Mouse (Mus musculus): ENCODE results near the gene Tspan5.
A peak's percentile ranks its signal among the peaks of the same experiment; 100 is the strongest.

Tspan5 gene

GRCm38 (mm10) chr3:138744030-138744774 is 2.2 kb downstream of the Tspan5 start:
- DNase-seq (ENCODE audit: low spot score) = no peak

DNA sequence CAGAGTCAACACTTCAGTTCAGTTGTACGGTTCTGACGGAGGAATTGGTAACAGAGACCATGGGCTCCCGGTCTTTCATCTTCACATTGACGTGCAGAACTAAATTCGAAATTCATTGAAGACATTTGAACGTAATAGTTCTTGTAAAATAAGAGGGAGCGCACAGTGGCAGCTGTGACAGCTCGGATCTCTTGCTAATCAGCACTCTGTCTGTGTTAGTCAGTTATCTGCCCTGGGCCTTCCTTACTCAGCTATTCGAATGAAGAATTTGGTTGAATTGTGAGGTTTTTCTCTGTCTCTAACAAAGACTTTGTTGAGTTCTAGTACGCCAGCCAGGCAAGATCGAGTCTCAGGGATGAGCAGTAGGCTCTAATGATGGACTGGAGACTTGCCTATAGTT is 3.1 kb downstream of the Tspan5 start:
- DNase-seq (ENCODE audit: low spot score) = no peak

- DNase-seq (ENCODE audit: low spot score) = peak; percentile 41
Measured at GRCm38 (mm10) chr3:138745596-138745995, 3.6 kb downstream of the Tspan5 start.

DNA sequence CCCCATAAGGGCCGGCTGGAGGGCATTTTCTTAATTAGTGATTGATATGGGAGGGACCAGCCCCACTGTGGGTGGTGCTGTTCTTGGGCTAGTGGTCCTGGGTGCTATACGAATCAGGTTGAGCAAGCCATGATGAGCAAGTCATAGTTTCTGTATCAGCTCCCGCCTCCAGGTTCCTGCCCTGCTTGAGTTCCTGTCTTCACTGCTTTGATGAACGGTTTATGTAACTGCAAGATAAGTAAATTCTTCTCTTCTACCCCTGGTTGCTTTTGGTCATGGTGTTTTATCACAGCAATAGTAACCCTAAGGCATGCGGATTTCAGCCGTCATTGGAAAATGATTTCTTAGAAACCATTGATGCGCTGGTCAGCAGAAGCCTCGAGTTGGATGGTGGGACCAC is 4.6 kb downstream of the Tspan5 start:
- no peak for DNase-seq (ENCODE audit: low spot score)

DNA sequence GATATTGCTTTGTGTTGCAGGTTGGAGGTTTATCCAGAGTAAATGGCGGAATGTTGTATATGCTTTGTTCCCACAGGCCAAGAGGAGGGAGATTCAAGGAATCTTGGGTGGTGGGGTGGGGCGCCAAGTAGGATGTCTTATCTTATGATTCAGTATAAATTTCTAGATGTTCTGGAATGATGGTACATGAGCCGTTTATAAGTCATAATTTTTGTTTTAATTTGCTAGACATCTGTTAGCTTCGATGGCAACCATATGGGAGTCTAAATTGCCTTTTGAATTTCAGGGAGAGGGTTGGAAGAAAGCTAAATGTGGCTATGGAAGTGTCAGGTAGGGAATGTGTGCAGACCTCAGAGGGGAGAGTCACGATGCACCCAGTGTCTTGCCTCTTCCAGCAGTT is 5.0 kb downstream of the Tspan5 start:
- no peak for DNase-seq (ENCODE audit: low spot score)

DNA sequence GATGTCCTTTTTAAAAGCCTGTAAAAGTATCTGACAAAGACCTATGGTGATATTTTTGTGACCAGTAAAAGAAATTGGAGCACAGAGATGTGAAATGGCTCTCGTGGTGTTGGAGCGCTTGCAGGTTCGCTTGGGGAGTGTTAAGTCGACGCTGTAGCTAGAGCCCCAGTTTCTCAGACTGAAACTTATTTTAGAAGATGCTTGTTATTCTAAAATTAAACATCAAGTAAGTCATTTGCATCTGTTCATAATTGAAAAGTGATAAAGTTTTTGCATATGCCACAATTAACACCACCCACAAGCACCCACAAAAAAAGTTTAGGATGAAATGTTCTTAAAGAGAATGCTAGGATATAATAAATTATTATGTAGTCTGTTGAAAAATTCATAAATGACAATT is 6.0 kb downstream of the Tspan5 start:
- DNase-seq (ENCODE audit: low spot score) = no peak

GRCm38 (mm10) chr3:138749645-138750044 is 7.7 kb downstream of the Tspan5 start:
- DNase-seq (ENCODE audit: low spot score) = no peak

DNA sequence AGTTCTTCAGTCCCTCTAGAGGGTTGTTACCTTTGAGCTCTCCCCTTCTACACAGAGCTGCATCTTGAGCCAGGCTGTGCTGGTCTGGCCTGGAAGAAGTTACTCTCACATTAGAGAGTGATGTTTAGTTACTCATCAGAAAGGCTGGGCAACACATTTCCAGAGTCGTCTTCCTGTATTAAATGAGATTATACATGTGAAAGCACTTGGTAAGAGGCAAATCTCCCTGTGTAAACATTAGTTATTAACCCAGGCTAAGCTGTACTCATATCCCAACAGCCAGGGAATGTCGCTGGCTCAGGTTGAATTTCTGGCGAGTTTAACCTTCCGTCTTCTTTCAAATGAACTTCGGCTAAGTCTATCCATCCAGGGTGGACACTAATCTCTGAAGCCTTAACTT is 9.3 kb downstream of the Tspan5 start:
- DNase-seq (ENCODE audit: low spot score) = no peak

GRCm38 (mm10) chr3:138752056-138752455 is 10.1 kb downstream of the Tspan5 start:
- no peak for DNase-seq (ENCODE audit: low spot score)

GRCm38 (mm10) chr3:138752769-138753168 is 10.8 kb downstream of the Tspan5 start:
- DNase-seq (ENCODE audit: low spot score) = no peak

DNA sequence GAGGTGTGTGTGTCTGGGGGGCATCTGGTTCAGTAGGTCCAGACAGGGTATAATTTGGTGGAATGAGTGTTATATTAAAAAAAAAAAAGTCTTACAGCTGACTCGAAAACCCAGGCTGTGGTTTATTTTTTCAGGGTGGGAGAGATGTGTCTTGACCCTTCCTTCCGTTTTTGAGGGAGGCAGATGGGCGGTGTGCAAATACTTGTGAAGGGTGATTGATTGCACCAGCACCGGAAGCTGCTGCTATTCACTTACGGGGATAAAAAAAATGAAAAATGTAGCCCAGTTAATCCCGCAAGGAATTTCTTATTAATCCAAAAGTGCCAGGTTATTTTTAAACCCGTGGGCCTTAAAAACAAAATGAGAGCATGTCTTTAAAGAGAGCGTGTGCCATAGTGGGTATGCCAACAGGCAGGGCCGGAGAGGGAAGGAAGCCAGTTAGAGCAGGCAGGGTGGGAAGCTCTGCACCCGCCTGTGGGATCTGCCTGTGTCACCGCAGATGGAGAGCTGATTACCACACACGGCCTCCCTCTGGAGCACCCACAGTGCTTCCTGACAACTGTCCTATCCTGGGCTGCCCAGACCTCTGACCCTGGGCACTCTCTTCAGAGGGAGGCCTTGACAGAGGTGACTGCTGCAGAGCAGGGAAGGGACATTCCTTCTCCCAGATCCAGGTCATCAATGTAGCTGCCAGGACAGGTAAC is 11.3 kb downstream of the Tspan5 start:
- no peak for DNase-seq (ENCODE audit: low spot score)

DNA sequence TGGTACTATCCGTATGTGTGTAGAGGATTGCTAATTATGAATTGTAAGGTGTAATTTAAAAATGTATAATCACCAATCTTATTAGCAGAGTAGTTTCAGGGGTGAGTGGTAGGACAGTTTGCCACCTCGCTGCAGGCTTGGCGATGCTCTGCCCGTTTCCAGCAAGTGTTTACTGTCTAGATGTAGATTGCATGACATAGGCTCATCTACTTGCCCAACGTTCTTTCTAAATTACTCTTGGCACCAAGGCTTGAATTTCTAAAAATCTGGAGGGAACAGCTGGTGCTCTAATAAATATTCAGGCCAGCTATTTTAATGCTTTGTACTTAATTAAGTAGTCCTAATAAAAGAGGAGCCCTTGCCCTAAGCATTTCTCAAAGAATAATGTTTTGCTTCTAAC is 12.3 kb downstream of the Tspan5 start:
- DNase-seq (ENCODE audit: low spot score) = no peak

GRCm38 (mm10) chr3:138757283-138757682 is 15.3 kb downstream of the Tspan5 start:
- DNase-seq (ENCODE audit: low spot score) = no peak

DNA sequence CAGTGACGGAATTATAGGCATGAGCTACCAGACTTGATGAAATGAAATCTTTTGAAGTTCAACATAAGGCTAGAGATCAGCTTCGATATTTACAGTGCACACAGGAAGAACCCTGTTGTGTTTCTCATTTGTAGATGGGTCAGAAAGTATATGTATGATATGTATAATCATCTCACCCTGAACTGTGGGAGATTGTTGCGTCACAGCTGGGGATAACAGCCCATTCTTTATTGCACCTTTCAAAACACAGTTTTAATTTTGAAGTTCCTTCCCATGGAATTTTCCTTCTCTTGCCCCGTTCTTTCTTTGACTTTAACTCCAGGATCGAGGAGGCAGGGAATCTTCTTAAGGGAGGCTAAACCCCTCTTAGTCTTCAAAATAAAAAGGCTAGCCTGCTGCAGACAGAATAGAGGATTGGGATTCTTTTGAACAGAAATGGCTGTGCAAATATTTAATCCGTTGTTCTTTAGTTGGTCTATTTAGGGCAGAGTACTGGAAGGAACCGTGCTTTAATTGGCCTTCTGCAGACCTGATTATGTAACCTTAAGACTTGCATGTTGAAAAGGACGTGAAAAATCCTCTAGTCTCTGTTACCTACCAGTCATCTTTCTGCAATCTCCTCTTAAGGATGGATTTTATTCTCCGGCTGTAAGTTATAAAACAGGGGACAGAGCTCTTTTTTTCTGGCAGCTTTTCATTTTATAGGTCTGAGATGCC is 18.1 kb downstream of the Tspan5 start:
- DNase-seq (ENCODE audit: low spot score) = no peak

DNA sequence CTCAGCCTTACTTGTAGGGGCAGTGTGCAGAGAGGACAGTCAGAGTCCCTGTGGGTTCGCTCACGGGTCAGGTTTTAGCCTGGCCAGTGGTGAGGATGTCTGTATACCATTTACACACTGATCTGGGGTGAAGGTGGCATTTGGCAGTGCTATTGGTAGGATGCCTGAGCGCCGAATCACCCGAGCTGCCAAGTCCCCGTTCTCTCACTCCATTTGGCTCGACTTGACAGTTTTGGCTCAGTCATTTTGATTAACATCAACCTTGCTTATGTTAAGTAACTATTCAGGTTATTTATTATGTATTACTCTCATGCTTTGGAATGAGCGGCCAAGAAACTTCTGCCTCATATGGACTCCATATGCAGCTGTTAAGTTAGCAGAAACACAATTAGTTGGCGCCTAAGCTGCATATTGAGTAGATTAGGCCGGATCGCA is 18.7 kb downstream of the Tspan5 start:
- peak; percentile 31 for DNase-seq (ENCODE audit: low spot score)

- no peak for DNase-seq (ENCODE audit: low spot score)
Measured at GRCm38 (mm10) chr3:138761531-138761930, 19.5 kb downstream of the Tspan5 start.

- DNase-seq (ENCODE audit: low spot score) = no peak
Measured at GRCm38 (mm10) chr3:138763941-138764340, 21.9 kb downstream of the Tspan5 start.

GRCm38 (mm10) chr3:138764782-138765181 is 22.8 kb downstream of the Tspan5 start:
- DNase-seq (ENCODE audit: low spot score) = no peak

GRCm38 (mm10) chr3:138767034-138767433 is 25.0 kb downstream of the Tspan5 start:
- no peak for DNase-seq (ENCODE audit: low spot score)

DNA sequence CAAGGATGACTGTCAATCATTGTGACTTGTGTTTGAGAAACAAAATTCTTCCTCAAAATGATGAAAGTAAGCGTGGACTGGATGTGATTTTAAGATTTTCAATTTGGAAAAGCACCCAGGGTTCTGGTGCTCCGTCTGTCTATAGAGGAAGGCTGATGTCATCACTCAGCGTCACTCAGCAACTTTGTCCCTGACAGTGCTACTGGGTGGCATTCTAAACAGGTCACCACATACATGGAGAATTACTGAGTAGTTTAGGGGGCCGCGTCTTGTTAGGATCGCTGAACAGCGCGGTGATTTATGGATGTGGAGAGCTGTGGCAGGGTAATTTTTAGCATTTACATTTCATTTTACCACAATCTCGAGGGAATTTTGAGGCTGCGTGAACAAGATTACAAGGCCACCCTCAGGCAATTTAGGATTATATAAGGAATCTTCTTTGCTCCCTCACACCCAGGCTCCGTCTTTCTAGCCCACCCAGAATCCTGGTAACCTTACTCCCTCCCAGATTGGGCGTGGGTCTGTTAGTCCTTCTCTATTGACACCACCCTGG is 26.6 kb downstream of the Tspan5 start:
- no peak for DNase-seq (ENCODE audit: low spot score)

- DNase-seq (ENCODE audit: low spot score) = no peak
Measured at GRCm38 (mm10) chr3:138770650-138771331, 28.8 kb downstream of the Tspan5 start.

All from adipocyte (in vitro differentiated cells).